Mouse (Mus musculus) adrenal gland, postnatal 4 days (tissue): ENCODE data around the gene Trio. TPM values are rescaled to one million over a fixed set of nuclear protein-coding genes. Genes with fewer than 3 reads are reported as not detected.

Source experiments
- DNase-seq, 2 experiments: peaks; one replicate each; pipeline ENCODE4 v3.0.0; 2021 to 2022; ENCODE audit warnings: low spot score in 2 of 2, mixed read lengths in 2 of 2
- total RNA-seq, 2 experiments: library from RNA; stranded (reverse); gene quantifications; 2 replicates each; pipeline ENCODE4 v1.2.3; 2021

The Trio gene
- total RNA-seq, 2 experiments from 2014 or later: 111 to 118 TPM

DNA sequence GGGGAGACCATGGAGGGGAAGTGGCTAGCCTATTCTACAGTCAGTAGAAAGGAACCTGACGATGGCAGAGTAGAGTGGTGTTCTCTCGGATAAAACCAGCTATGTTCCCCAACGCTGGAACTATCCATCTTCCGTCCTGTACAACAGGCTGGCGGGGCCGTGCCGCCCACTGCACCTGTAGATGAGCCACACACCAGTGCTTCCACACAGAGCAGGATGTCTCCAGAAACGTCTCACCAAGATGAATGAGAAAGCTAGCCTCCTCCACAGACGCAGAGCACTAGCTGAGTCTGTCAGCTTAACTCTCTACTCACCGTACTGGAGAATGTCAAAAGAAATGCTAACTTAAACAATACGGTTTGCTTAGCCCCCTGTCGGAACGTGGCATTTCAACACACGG, 221.2 kb downstream of the Trio start:
- DNase-seq: no peak

- no peak for DNase-seq
Observed at GRCm38 (mm10) chr15:27803568-27804345, 221.9 kb downstream of the Trio start.

DNA sequence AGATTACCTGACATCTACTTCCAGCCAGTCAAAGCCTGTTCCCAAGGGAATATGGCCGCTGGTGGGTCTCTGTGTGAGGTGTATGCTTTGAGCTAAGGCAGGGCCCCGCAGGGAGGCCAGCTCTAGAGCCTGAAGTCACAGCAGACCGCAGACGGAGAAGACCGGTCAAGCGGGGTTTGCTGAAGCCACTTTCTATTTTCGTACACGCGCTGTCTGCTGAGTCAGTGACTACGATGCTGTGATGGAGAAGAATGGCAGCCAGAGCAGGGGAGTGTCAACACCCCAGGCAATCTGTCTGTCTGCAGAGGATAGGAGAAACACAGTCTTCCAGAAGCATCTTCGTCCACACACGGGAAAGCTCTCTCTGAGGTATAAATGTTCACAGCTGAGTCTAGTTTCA, 223.4 kb downstream of the Trio start:
- no peak for DNase-seq

DNA sequence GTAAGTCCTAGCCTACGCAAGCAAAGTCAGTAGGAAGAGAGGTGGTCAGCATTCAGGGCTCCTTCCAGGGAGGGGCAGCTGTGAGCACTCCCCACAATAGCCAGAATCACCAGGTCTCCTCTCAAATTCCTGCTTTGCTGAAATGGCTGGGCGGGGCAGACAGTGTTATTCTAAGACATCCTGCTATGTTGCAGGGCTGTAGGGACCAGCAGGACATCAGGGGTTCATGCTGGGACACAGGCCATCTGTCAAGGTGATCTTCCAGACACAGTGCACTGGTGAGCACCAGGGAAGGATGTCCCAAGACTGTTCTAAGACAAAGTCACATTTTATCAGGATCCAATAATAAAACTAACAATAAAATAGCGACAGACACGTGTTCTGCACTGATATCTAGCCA, 224.5 kb downstream of the Trio start:
- DNase-seq: no peak

- no peak for DNase-seq
Observed at GRCm38 (mm10) chr15:27797480-27798155, 228.0 kb downstream of the Trio start.

- DNase-seq: no peak
Observed at GRCm38 (mm10) chr15:27796868-27797222, 228.8 kb downstream of the Trio start.

GRCm38 (mm10) chr15:27795942-27796867, 229.4 kb downstream of the Trio start:
- no peak for DNase-seq

DNA sequence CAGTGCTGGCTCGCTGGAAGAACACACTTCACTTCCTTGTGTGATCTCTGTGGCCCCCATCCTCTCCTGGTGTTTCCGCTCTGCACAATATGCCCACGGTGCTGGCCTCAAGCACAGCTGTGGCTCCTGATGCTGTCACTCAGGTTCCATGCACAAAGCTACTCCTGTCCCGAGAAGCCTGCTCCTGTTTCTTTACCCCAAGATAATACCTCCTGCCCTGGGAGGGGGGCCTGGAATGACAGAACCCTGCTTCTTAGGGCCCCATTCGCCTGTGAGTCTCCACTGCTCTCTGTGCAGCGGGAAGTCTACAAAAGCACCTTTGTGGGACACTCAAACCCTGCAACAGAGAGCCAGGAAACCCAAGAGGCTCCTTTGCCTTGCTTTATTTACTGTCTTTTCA, 232.4 kb downstream of the Trio start:
- DNase-seq: no peak

- DNase-seq: no peak
Observed at GRCm38 (mm10) chr15:27792473-27792872, 233.2 kb downstream of the Trio start.

DNA sequence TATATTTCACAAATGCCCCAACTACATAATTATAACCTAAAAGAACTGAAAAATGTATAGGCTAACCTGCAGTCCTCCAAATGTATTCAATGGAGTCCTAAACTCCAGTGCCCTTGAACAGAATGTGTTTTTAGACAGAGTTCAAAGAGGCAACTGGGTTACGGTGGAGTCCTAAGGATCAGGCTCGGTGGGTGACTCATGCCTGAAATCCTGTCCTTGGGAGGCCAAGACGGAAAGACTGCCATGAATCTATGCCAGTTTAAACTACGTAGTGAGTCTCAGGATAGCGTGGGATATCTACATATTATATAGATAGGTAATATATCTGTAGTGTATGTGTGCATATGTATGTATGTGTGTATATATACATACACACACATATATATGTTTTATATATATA, 234.5 kb downstream of the Trio start:
- no peak for DNase-seq

DNA sequence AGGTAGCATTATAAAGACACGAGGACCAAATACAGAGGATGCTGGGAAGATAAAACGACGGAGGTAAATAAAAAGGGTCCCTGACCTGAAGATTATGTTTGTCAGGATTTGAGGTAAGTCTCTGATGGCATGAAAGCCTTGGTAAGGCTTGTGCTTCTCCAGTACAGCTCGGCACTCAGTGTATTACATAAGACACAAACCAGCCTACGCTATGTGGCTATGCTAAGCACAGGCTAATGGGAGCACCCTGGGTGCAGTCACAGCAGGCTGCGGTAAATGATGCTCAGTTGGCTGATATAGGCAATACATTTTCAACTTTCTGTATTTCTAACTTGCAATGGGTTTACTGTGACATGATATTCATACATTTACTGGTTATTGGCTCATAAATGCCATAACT, 234.9 kb downstream of the Trio start:
- no peak for DNase-seq

- DNase-seq: no peak
Observed at GRCm38 (mm10) chr15:27789325-27789724, 236.3 kb downstream of the Trio start.

- DNase-seq: no peak
Observed at GRCm38 (mm10) chr15:27788122-27788759, 237.4 kb downstream of the Trio start.

DNA sequence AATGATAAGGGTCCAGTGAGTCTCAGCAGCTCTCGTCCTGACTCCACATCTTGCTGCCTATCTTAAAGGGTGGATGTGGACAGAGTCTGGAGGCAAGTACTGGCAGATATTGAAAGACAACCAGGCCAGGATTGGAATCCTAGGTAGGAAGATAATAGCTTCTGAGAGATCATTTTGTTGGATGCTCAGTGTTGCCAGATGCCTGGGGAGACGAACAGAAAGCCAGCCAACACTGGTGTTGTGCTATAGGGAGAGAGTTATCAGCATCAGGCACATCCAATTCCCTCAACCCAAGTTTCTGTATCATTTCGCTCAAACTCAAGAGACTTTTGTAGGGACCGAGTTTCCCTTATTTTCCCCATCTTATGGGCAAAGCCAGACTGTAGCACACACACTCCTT, 238.5 kb downstream of the Trio start:
- DNase-seq: no peak

DNA sequence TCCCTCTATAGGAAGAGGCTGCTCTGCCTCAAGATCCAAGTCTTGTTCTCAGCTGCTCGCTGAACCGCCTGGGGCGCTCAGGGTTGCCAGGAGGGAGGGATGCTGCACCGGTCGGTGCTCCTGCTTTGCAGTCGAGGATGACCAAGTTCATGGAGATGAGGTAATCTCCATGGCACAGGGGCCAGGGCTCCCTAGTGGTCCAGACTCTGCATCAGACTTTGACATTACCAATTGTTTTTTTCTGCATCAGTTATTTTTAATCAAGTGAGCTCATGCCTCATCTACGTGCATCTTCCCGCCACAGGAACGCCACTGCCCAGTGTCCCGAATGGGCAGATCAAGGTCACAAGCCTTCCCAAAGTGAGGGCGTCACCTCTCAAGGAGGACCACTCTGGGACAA, 239.2 kb downstream of the Trio start:
- DNase-seq: no peak

DNA sequence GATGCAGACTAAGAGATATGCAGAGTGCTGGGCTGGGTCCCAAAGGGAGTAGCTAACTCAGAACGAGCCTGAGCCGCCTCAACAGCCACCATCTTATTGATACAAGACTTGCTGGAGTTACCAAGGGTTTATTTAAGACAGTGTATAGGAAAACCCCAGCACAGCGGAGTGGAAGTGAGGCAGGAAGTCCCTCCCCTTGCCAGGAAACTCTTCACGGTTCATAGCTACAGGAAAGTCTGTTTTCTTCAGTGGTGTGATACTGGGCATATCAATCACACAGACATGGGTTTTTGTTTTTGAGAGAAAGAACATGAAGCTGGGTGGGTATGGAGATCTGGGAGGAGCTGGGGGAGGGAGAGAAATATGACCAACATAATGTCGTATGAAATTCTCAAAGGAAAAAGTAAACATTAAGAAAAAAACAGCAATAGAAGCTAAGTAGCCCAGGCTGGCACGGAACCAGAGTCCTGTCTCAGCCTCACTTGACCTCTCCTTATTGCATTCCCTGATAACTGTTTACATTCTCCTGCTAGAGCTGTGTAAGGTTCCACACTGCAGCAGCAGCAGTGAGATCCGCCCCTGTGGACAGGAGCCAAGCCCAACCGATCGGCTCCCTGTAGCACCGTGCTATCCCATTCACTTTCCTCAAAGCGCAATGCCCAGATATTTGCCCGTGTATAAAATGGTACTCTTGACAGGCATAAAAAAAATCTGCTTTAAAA, 240.2 kb downstream of the Trio start:
- no peak for DNase-seq

DNA sequence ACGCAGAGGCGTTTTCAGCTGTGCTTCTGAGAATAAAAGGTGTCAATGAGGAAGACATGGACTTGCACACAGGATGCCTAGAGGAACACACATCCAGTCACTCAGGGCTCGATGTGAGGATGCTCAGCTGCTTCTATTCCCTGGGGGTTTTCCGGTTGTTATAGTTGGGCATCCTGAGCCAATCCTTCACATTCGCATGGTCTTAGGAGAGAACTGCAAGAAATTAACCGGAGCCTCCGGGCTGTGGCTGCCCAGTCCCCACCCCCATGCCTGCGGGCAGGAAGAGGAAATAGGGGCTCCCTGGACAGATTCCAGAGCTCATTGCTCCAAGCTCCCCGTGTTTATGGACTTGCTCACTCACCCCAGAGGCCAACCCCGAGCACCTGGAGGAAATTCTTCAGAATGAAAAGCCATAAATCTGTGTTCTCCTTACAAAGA, 241.5 kb downstream of the Trio start:
- no peak for DNase-seq

DNA sequence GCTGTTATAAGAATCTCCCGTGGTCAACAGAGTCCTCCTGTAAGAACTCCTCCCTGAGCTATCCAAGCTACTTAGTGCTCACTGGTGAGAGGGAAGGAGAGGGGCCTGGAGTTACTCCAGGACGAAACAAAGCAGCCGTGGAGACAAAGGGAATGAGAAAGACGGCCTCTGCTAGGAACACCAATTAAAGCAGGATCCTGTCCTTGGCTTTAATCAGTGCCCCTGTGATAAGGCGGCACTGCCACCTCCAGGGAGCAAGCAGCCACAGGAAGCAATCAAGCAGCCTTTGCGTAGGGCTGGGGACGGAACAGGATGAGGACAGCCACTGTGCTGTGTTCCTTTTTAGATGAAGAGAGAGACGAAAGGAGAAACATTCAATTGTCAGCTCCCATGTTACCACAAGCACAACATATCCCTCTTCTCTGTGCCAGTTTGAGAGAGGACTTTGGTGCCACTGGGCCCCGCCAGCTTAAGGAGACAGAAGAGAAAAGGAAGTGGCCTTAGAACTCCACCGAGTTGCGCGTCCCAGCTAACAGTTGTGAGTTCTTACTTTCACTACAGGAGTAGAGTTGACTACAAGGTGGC, 242.0 kb downstream of the Trio start:
- DNase-seq: no peak

GRCm38 (mm10) chr15:27783092-27783491, 242.6 kb downstream of the Trio start:
- no peak for DNase-seq

GRCm38 (mm10) chr15:27782383-27783036, 243.1 kb downstream of the Trio start:
- DNase-seq: no peak
